Mouse (Mus musculus): ENCODE measurements around the gene Hspb8. TPM values are rescaled to one million over a fixed set of nuclear protein-coding genes. Genes with fewer than 3 reads are reported as not detected.
"Not testable (repeated sequence)": the region's sequence is repeated elsewhere in the genome, so short reads cannot be mapped to it uniquely, and the experiment has no call there.

Gene Hspb8
- total and polyA plus RNA-seq, 3 experiments: not detected

DNA sequence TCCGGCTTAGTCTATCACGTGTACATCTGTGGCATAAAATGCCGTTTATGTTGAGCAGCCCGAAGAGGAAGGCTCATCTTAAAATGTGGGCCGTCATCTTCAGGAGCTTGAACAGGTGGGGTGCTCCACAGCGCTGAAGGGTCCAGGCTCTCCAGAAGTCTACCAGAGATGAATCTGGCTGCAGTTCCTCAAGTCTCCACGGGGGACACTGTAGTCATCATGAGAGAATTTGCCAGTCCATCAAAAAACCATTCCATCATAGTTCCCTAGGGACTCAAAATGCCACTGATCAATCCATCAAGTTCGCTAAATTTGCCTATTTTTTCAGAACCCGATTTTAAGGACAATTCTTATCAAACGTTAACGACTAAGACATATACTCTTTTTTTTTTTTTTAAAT, 36.6 kb downstream of the Hspb8 start:
- no peak overlapping the region for H3K4me2 ChIP-seq (ENCODE audit: insufficient read depth, low read depth, poor library complexity, severe bottlenecking)
- peaks cover 70% of the 10 kb centered on the region for H3K9me3 ChIP-seq (replicated peaks; ENCODE audit: low read length)
- no peak overlapping the region for H3K27ac ChIP-seq (ENCODE audit: insufficient read depth, low read depth)
- no peak overlapping the region for H3K4me3 ChIP-seq (replicated peaks in 1 of 3; ENCODE audit: low read depth in 2 of 3, low read length in 2 of 3, poor library complexity in 1 of 3)
- H3K4me1 ChIP-seq (ENCODE audit: control insufficient read depth in 1 of 2, insufficient read depth in 2 of 2): no peaks in the 10 kb centered on the region
- no peak for DNase-seq (ENCODE audit: extremely low read depth)
- dilution Hi-C loops (cut with MboI; ENCODE audit: extremely low pct_ligation_motif_present, extremely low pct_unique_long_range_greater_than_20kb, low sequenced_read_pairs): no loop called here
- no peaks in the 10 kb centered on the region for H3K27me3 ChIP-seq (replicated peaks)
- TF ChIP-seq CTCF (conservative IDR thresholded peaks at IDR 0.05 in 1 of 2, IDR thresholded peaks at IDR 0.05 in 1 of 2; ENCODE audit: low read depth in 2 of 2, low read length in 2 of 2) (0 out of 4 replicates have a peak, but pooled peaks of 1 of the 2 experiments have one; percentile 9), CHD1 (IDR thresholded peaks at IDR 0.05; ENCODE audit: low read depth, low read length) (no peak), TBP (conservative IDR thresholded peaks at IDR 0.05; ENCODE audit: low read depth, low read length) (no peak), HCFC1 (IDR thresholded peaks at IDR 0.05; ENCODE audit: low read depth, low read length) (no peak)
- no peak overlapping the region for H3K9ac ChIP-seq (ENCODE audit: insufficient read depth, low read depth)
- no peaks in the 10 kb centered on the region for H3K79me2 ChIP-seq (replicated peaks; ENCODE audit: control insufficient read depth, extremely low read depth, insufficient read depth, poor library complexity, severe bottlenecking)
- in situ Hi-C loops (cut with MboI; ENCODE audit: low pct_ligation_motif_present, low pct_unique_long_range_greater_than_20kb, low sequenced_read_pairs): no loop called here
- no peaks in the 10 kb centered on the region for H3K36me3 ChIP-seq (replicated peaks in 1 of 2; ENCODE audit: control insufficient read depth in 1 of 2, insufficient read depth in 1 of 2, low read length in 1 of 2)

DNA sequence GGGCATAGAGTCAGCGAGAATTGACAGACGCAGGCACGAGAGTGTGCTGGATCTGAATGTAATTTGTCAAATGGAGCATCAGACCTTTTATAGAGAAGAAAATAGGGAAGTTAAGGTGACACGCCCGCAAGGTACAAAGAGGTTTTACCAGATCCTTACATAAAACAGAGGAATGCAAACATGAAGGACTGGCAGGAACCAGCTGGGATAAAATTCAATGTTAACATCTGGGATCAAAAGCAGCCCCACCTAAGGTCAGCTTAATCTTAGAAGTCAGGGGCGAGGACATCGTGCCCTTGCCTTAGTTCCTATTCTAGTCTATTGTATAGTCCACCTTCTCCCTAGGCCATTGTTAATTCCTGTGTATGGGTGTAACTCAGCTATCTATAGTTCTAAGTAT, 40.0 kb downstream of the Hspb8 start:
- H3K4me1 ChIP-seq (ENCODE audit: control insufficient read depth in 1 of 2, insufficient read depth in 2 of 2); H3K27me3 ChIP-seq (replicated peaks); in situ Hi-C loops (cut with MboI; ENCODE audit: low pct_ligation_motif_present, low pct_unique_long_range_greater_than_20kb, low sequenced_read_pairs); dilution Hi-C loops (cut with MboI; ENCODE audit: extremely low pct_ligation_motif_present, extremely low pct_unique_long_range_greater_than_20kb, low sequenced_read_pairs); H3K79me2 ChIP-seq (replicated peaks; ENCODE audit: control insufficient read depth, extremely low read depth, insufficient read depth, poor library complexity, severe bottlenecking); DNase-seq (ENCODE audit: extremely low read depth); H3K4me3 ChIP-seq (replicated peaks in 1 of 3; ENCODE audit: low read depth in 2 of 3, low read length in 2 of 3, poor library complexity in 1 of 3); H3K4me2 ChIP-seq (ENCODE audit: insufficient read depth, low read depth, poor library complexity, severe bottlenecking); H3K36me3 ChIP-seq (replicated peaks in 1 of 2; ENCODE audit: control insufficient read depth in 1 of 2, insufficient read depth in 1 of 2, low read length in 1 of 2); H3K9ac ChIP-seq (ENCODE audit: insufficient read depth, low read depth); H3K27ac ChIP-seq (ENCODE audit: insufficient read depth, low read depth): not testable (repeated sequence)
- peaks cover 68% of the 10 kb centered on the region for H3K9me3 ChIP-seq (replicated peaks; ENCODE audit: low read length)

DNA sequence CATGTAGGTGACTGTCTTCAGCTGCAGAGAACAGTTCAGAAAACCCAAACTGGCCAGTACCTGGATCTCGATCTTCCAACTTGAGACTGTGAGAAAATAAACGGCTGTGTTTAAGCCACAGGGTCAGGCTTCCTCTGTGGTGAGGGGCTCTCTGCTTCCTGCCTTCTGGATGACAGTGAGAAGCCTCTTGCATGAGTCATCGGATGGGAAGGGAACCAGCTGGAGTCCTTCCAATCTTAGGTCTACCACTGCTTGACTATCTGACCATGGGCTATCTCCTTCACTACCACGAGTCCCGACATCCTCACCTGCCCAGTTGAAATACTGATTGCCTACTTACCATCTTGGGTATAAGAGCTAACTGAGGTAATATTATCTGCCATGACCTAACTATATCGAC, 40.9 kb downstream of the Hspb8 start:
- peaks cover 63% of the 10 kb centered on the region for H3K9me3 ChIP-seq (replicated peaks; ENCODE audit: low read length)
- H3K4me3 ChIP-seq (replicated peaks in 1 of 3; ENCODE audit: low read depth in 2 of 3, low read length in 2 of 3, poor library complexity in 1 of 3): no peak overlapping the region
- TF ChIP-seq ZNF384 (IDR thresholded peaks at IDR 0.05; ENCODE audit: low read depth, low read length) (no peak), HCFC1 (IDR thresholded peaks at IDR 0.05; ENCODE audit: low read depth, low read length) (no peak), ETS1 (conservative IDR thresholded peaks at IDR 0.05; ENCODE audit: low read depth, low read length) (no peak), ZMIZ1 (IDR thresholded peaks at IDR 0.05; ENCODE audit: low read depth, low read length) (no peak), CHD1 (IDR thresholded peaks at IDR 0.05; ENCODE audit: low read depth, low read length) (no peak), POLR2AphosphoS2 (IDR thresholded peaks at IDR 0.05; ENCODE audit: low read depth, low read length) (no peak)
- no peaks in the 10 kb centered on the region for H3K79me2 ChIP-seq (replicated peaks; ENCODE audit: control insufficient read depth, extremely low read depth, insufficient read depth, poor library complexity, severe bottlenecking)
- in situ Hi-C loops (cut with MboI; ENCODE audit: low pct_ligation_motif_present, low pct_unique_long_range_greater_than_20kb, low sequenced_read_pairs): no loop called here
- no peak for DNase-seq (ENCODE audit: extremely low read depth)
- dilution Hi-C loops (cut with MboI; ENCODE audit: extremely low pct_ligation_motif_present, extremely low pct_unique_long_range_greater_than_20kb, low sequenced_read_pairs): no loop called here
- no peaks in the 10 kb centered on the region for H3K4me1 ChIP-seq (ENCODE audit: control insufficient read depth in 1 of 2, insufficient read depth in 2 of 2)
- no peaks in the 10 kb centered on the region for H3K27me3 ChIP-seq (replicated peaks)
- H3K9ac ChIP-seq (ENCODE audit: insufficient read depth, low read depth): no peak overlapping the region
- H3K4me2 ChIP-seq (ENCODE audit: insufficient read depth, low read depth, poor library complexity, severe bottlenecking): no peak overlapping the region
- no peak overlapping the region for H3K27ac ChIP-seq (ENCODE audit: insufficient read depth, low read depth)
- no peaks in the 10 kb centered on the region for H3K36me3 ChIP-seq (replicated peaks in 1 of 2; ENCODE audit: control insufficient read depth in 1 of 2, insufficient read depth in 1 of 2, low read length in 1 of 2)
